Mouse (Mus musculus): ENCODE results near the gene Cngb1.

GRCm38 (mm10) chr8:95202649-95203275 lies 103.6 kb downstream of the Cngb1 start, which contains the start of gene Kifc3:
- TF ChIP-seq CTCF (IDR thresholded peaks at IDR 0.05; ENCODE audit: low read depth) (no peak), EP300 (IDR thresholded peaks at IDR 0.05; ENCODE audit: low read depth) (no peak)

Data from liver, postnatal 0 days (tissue).